Mouse (Mus musculus): ENCODE results near the gene Clcn1.

Clcn1 gene

GRCm38 (mm10) chr6:42286448-42286847, at the start of gene Clcn1:
TSS of gene Clcn1 (plus strand) at chr6:42286685.
- DNase-seq (ENCODE audit: low spot score in 2 of 2), result no peak

GRCm38 (mm10) chr6:42237276-42237805, 49.1 kb upstream of the Clcn1 start:
- DNase-seq (ENCODE audit: low spot score in 2 of 2), result no peak

GRCm38 (mm10) chr6:42241311-42242045, 45.0 kb upstream of the Clcn1 start:
- no peak for DNase-seq (ENCODE audit: low spot score in 2 of 2)

GRCm38 (mm10) chr6:42245711-42246353, 40.7 kb upstream of the Clcn1 start, which contains the start of gene Gstk1:
TSS of gene Gstk1 (plus strand) at chr6:42245935.
- DNase-seq (ENCODE audit: low spot score in 2 of 2), result peak; percentile 31 to 45

- DNase-seq (ENCODE audit: low spot score in 2 of 2), result no peak
Observed at GRCm38 (mm10) chr6:42247173-42247572, 39.3 kb upstream of the Clcn1 start.

- no peak for DNase-seq (ENCODE audit: low spot score in 2 of 2)
Observed at GRCm38 (mm10) chr6:42247981-42248380, 38.5 kb upstream of the Clcn1 start.

GRCm38 (mm10) chr6:42251791-42252190, 34.7 kb upstream of the Clcn1 start:
- DNase-seq (ENCODE audit: low spot score in 2 of 2), result no peak

GRCm38 (mm10) chr6:42253103-42253502, 33.4 kb upstream of the Clcn1 start:
- DNase-seq (ENCODE audit: low spot score in 2 of 2), result no peak

GRCm38 (mm10) chr6:42257303-42257863, 29.1 kb upstream of the Clcn1 start:
- DNase-seq (ENCODE audit: low spot score in 2 of 2), result no peak

GRCm38 (mm10) chr6:42260430-42260829, 26.1 kb upstream of the Clcn1 start:
- DNase-seq (ENCODE audit: low spot score in 2 of 2), result no peak

GRCm38 (mm10) chr6:42261524-42262170, 24.8 kb upstream of the Clcn1 start, which contains the start of gene Tmem139:
TSS of gene Tmem139 (plus strand) at chr6:42261970.
- no peak for DNase-seq (ENCODE audit: low spot score in 2 of 2)

- peak; percentile 94 to 96 for DNase-seq (ENCODE audit: low spot score in 2 of 2)
Observed at GRCm38 (mm10) chr6:42264626-42265312, 21.7 kb upstream of the Clcn1 start, which contains the start of gene Casp2. TSS of gene Casp2 (plus strand) at chr6:42264985.

- no peak for DNase-seq (ENCODE audit: low spot score in 2 of 2)
Observed at GRCm38 (mm10) chr6:42265391-42266330, 20.8 kb upstream of the Clcn1 start.

- no peak for DNase-seq (ENCODE audit: low spot score in 2 of 2)
Observed at GRCm38 (mm10) chr6:42270817-42271216, 15.7 kb upstream of the Clcn1 start.

- DNase-seq (ENCODE audit: low spot score in 2 of 2), result no peak
Observed at GRCm38 (mm10) chr6:42276151-42276550, 10.3 kb upstream of the Clcn1 start.

- DNase-seq (ENCODE audit: low spot score in 2 of 2), result no peak
Observed at GRCm38 (mm10) chr6:42282865-42283528, 3.5 kb upstream of the Clcn1 start.

GRCm38 (mm10) chr6:42287562-42287961, 1.1 kb downstream of the Clcn1 start:
- no peak for DNase-seq (ENCODE audit: low spot score in 2 of 2)

GRCm38 (mm10) chr6:42293327-42293726, 6.8 kb downstream of the Clcn1 start:
- no peak for DNase-seq (ENCODE audit: low spot score in 2 of 2)

GRCm38 (mm10) chr6:42295549-42296094, 9.1 kb downstream of the Clcn1 start:
- no peak for DNase-seq (ENCODE audit: low spot score in 2 of 2)

All from frontal cortex, postnatal 25 days (tissue).